Mouse (Mus musculus): Measurements from ENCODE around the gene Por. TPM values are rescaled to one million over a fixed set of nuclear protein-coding genes. Genes with fewer than 3 reads are reported as not detected.

The Por gene
- 145 and 162 TPM in 2 replicates for polyA plus RNA-seq (2012; rRNA removed)

DNA sequence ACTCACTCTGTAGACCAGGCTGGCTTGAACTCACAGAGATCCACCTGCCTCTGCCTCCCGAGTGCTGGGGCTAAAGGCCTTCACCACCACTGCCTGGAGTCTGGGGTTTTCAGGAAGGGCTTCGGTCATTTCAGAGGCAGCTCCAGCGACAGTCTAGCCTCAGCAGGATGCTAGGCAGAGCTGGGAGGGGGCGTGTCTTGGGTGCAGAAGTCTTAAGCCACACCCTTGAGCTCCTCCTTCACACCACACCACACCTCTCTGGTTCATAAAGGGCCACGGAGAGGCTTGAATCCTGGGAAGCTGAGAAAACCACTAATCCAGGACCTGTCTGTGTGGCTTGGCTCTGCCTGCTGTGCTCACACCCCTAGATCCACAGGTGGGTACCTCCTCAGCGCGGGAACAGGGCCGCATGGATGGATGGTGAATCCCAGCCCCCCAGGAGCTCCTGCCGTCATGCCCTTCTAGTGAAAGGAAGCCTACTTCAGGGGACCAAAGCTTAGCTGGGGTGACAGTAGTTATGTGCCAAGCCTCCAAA lies at the start of gene Por:
Por (plus strand) TSS at position 293 of the 535 bp plus-strand sequence.
- TF ChIP-seq POLR2A (IDR thresholded peaks at IDR 0.05; ENCODE audit: borderline replicate concordance, extremely low read depth, insufficient read depth, insufficient read length, poor library complexity, severe bottlenecking): no peak
- TF ChIP-seq CTCF (IDR thresholded peaks at IDR 0.05; ENCODE audit: borderline replicate concordance, extremely low read depth, insufficient read depth, insufficient read length): no peak
- DNase-seq (ENCODE audit: low read depth): no peak

DNA sequence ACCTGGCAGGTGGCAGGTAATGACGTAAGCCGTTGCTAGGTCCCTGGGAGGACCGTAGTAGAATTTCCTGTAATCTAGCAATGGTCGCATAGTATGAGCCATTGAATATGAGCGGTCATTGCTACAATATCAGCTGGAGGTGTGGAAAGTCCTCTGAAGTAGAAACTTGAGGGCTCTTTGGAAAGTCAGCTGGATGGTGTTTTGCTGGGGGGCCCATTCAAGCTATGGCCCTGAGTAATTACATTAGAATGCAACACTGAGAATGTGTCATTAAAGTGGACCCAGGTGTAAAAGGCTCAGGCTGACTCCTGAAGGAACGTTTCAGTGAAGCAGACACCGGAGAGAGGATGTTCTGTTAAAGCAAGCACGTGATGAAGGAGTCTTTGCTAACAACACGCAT lies 49.3 kb upstream of the Por start:
- DNase-seq (ENCODE audit: low read depth): no peak
- no peak for TF ChIP-seq POLR2A (IDR thresholded peaks at IDR 0.05; ENCODE audit: borderline replicate concordance, extremely low read depth, insufficient read depth, insufficient read length, poor library complexity, severe bottlenecking)
- TF ChIP-seq CTCF (IDR thresholded peaks at IDR 0.05; ENCODE audit: borderline replicate concordance, extremely low read depth, insufficient read depth, insufficient read length): no peak

DNA sequence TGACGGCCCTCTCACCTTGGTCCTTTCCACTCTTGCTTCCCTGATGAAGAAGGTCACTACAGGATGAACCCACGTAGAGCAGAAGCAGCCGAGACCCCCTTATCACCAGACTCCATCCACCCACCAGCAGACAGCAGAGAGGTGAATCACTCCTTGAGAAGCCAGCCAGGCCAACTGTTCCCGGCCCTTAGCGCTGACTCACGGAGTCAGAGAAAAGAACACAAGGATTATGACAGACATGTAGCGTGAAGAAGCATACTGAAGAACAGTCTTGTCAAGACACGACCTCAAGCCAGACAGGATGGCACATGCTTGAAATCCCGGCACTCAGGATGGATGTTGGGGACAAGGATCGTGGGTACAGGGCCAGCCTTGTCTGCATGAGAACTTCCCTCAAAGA lies 48.1 kb upstream of the Por start:
- DNase-seq (ENCODE audit: low read depth): no peak
- no peak for TF ChIP-seq CTCF (IDR thresholded peaks at IDR 0.05; ENCODE audit: borderline replicate concordance, extremely low read depth, insufficient read depth, insufficient read length)
- TF ChIP-seq POLR2A (IDR thresholded peaks at IDR 0.05; ENCODE audit: borderline replicate concordance, extremely low read depth, insufficient read depth, insufficient read length, poor library complexity, severe bottlenecking): no peak

DNA sequence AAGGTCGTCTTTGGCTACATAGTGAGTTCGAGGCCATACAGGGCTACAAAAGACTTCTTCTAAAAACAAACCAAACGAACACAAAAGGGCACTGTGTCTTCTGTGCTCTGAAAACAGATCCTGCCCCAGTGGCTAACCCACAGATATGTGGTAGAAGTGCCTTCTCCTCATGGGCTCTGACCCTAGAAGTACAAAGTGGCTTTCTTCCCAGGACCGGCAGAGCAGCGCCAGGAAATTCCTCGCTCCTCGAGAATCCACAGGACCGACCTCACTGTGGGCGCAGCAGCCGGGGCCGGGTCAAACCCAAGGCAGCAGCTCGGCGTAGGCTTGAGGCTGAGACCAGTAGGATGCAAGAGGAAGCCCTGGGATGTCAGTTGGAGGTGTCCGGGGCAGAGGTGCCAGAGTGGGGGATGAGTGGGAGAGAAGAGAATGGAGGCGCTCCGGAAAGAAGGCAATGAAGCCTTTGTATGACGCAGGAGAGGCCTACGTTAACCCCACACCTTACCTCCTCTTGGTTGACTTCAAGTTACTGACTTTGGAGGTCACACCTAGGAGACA lies 46.7 kb upstream of the Por start:
- no peak for DNase-seq (ENCODE audit: low read depth)
- TF ChIP-seq CTCF (IDR thresholded peaks at IDR 0.05; ENCODE audit: borderline replicate concordance, extremely low read depth, insufficient read depth, insufficient read length) (no peak), POLR2A (IDR thresholded peaks at IDR 0.05; ENCODE audit: borderline replicate concordance, extremely low read depth, insufficient read depth, insufficient read length, poor library complexity, severe bottlenecking) (no peak)

DNA sequence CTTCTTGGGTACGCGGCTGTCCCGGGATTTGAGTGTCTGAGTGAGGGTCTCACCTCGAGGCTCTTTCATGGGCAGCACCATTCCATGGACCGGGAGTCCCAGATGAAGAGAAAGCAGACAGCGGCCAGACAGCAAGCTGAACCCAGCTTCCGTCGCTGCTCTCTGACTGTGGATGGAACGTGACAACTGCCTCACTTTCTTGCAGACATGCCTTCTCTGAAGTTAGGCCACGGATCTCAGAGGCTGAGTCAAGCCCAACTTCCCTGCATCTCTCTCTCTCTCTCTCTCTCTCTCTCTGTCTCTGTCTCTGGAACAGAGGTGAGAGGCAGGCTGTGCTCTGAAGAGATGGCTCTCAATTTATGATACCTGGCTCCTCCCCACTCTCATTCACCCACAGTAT lies 40.9 kb upstream of the Por start:
- no peak for TF ChIP-seq CTCF (IDR thresholded peaks at IDR 0.05; ENCODE audit: borderline replicate concordance, extremely low read depth, insufficient read depth, insufficient read length)
- TF ChIP-seq POLR2A (IDR thresholded peaks at IDR 0.05; ENCODE audit: borderline replicate concordance, extremely low read depth, insufficient read depth, insufficient read length, poor library complexity, severe bottlenecking): no peak
- peak; percentile 26 for DNase-seq (ENCODE audit: low read depth)

DNA sequence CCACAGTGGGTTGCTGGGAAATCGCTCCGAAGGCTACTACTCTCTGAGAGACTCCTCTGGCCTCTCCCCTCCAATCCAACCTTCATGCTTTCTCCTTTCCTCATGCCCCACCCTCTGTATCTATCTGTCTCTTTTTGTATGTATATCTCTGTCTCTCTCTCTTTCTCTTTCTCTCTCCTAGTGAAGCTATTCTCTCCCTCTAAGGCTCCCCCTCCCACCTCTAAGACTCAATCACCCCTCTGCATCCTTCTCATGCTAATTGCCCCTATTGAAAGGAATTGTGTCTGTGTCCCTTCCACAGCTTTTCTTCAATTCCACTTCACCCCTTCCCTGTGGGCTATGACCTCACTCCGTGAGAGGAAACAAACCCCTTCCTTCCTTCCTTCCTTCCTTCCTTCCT lies 40.4 kb upstream of the Por start:
- no peak for DNase-seq (ENCODE audit: low read depth)
- TF ChIP-seq POLR2A (IDR thresholded peaks at IDR 0.05; ENCODE audit: borderline replicate concordance, extremely low read depth, insufficient read depth, insufficient read length, poor library complexity, severe bottlenecking): no peak
- no peak for TF ChIP-seq CTCF (IDR thresholded peaks at IDR 0.05; ENCODE audit: borderline replicate concordance, extremely low read depth, insufficient read depth, insufficient read length)

DNA sequence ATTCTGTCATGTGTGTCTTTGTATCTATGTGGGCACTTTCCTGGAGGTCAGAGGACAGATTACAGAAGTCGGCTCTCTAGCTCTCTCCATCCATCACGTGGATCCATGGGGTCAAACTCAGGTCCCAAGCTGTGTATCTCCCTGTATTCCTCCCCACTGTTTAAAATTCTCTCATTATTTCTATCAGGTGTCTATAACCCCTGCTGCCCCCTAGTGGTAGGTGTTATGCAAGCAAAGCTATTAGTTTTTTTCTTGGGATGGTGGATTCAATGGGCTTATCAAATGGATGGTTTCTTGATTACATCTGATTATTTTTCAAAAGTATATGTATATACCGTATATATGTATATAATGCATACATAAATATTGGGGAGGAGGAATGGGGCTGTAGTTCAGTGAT lies 39.2 kb upstream of the Por start:
- DNase-seq (ENCODE audit: low read depth): peak; percentile 70
- TF ChIP-seq CTCF (IDR thresholded peaks at IDR 0.05; ENCODE audit: borderline replicate concordance, extremely low read depth, insufficient read depth, insufficient read length): peak; percentile 28; the same call in 1 of the 2 replicates
- no peak for TF ChIP-seq POLR2A (IDR thresholded peaks at IDR 0.05; ENCODE audit: borderline replicate concordance, extremely low read depth, insufficient read depth, insufficient read length, poor library complexity, severe bottlenecking)

DNA sequence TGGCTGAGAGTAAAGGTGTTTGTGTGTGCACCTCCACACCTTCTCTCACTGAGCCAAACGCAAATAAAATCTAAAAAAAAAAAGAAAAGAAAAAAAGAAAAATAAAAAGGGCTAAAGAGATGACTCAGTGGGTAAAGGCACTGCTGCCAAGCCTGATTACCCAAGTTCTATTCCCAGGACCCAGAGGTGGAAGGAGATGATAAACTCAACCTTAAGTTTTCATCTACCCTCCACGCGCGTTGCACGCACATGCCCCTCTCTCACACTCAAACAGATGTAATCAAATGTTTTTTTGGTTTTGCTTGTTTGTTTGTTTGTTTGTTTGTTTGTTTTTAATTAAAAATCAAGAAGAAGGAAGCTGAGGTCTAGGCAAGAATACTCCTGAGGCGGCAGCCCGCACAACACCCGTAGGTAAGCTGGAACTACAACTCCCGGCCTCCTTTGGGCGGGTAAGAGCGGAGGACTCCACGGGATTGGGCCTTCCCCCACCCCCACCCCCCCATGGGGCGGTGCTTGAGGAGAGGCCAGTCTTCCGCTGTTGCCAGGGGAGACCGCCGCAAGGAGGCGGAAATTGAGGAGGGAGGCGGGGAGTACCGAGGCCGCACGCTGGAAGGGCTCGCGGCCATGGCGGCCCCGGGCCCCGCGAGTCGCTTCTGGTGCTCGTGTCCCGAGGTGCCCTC lies 37.6 kb upstream of the Por start, which contains the start of gene Rhbdd2:
Rhbdd2 (plus strand) TSS at position 502 of the 680 bp plus-strand sequence.
- DNase-seq (ENCODE audit: low read depth): peak; percentile 99
- TF ChIP-seq CTCF (IDR thresholded peaks at IDR 0.05; ENCODE audit: borderline replicate concordance, extremely low read depth, insufficient read depth, insufficient read length): peak; percentile 50; the same call in 1 of the 2 replicates
- TF ChIP-seq POLR2A (IDR thresholded peaks at IDR 0.05; ENCODE audit: borderline replicate concordance, extremely low read depth, insufficient read depth, insufficient read length, poor library complexity, severe bottlenecking): peak; percentile 99

DNA sequence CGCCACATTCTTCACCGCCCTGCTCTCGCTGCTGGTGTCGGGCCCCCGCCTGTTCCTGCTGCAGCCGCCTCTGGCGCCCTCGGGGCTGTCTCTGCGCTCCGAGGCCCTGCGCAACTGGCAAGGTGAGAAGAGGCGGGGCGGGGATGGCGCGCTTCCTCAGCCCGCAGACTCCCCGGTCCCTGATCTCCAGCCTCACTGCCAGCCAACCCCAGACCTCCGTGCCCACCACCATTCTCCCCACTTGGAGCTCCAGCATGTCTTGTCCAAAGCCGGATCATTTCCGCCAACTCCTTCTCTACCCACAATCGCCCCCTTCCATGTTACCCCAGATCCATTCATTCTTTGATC lies 37.1 kb upstream of the Por start:
- DNase-seq (ENCODE audit: low read depth): no peak
- no peak for TF ChIP-seq CTCF (IDR thresholded peaks at IDR 0.05; ENCODE audit: borderline replicate concordance, extremely low read depth, insufficient read depth, insufficient read length)
- TF ChIP-seq POLR2A (IDR thresholded peaks at IDR 0.05; ENCODE audit: borderline replicate concordance, extremely low read depth, insufficient read depth, insufficient read length, poor library complexity, severe bottlenecking): no peak

DNA sequence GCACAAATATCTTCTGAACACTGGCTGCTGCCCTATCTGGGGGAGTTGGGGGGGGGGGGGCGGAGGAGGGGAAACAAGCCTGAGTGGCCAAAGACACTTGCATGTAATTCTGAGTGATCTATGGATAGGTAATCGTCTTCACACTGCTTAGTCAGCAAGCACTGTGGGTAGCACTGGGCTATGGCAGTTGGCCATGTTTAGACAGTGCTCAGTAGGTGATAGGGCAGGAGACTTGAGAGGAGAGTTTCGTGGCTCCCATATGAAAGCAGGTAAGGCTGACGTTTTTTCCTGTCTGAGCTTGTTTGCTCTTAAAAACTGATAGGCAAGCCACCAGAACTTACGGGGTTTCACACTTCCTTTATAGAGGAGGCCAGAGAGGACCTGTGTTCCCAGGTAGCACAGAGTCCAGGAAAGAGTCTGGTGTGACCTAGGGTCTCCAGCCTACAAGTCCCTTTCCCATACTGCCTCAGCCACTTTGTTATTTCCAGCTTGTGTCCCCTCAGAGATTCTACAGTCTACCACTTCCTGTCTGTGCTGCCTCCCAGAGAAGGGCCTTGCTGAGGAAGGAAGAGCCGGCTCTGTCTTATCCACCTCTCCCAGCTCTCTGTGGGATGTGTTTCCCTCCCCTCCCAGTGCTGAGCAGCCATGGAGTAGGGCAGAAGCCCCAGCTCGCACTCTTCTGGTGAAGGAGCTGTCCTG lies 29.9 kb upstream of the Por start:
- TF ChIP-seq POLR2A (IDR thresholded peaks at IDR 0.05; ENCODE audit: borderline replicate concordance, extremely low read depth, insufficient read depth, insufficient read length, poor library complexity, severe bottlenecking): no peak
- TF ChIP-seq CTCF (IDR thresholded peaks at IDR 0.05; ENCODE audit: borderline replicate concordance, extremely low read depth, insufficient read depth, insufficient read length): no peak
- DNase-seq (ENCODE audit: low read depth): no peak

DNA sequence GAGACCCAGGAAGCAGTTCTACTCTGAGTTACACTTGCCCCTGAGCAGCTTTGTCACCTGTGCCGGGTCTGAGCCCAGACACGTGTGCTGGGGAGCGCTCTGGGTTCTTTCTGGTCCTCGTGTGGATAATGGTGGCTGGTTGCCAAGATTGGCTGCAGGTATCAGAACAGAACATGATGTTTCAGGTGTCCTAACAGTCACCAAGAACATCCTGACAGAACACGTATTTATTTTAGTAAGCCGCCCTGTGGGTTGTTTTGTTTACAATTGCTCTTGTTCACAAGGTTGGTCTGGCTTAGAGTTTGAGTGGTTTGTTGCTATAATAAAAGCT lies 29.4 kb upstream of the Por start:
- TF ChIP-seq POLR2A (IDR thresholded peaks at IDR 0.05; ENCODE audit: borderline replicate concordance, extremely low read depth, insufficient read depth, insufficient read length, poor library complexity, severe bottlenecking) (no peak), CTCF (IDR thresholded peaks at IDR 0.05; ENCODE audit: borderline replicate concordance, extremely low read depth, insufficient read depth, insufficient read length) (no peak)
- no peak for DNase-seq (ENCODE audit: low read depth)
